Mouse (Mus musculus) layer of hippocampus, postnatal 10 days (tissue): Measurements from ENCODE around the gene Teddm2. TPM values are rescaled to one million over a fixed set of nuclear protein-coding genes. Genes with fewer than 3 reads are reported as not detected.

Experiments
- DNase-seq, 2 experiments: peaks; one replicate each; pipeline ENCODE4 v3.0.0; 2021; ENCODE audit warnings: low spot score in 2 of 2
- long read RNA-seq: library from polyadenylated mRNA; stranded (forward); transcript quantifications from one replicate; pipeline ENCODE4 v2.0.0, GENCODE M21; 2023
- total RNA-seq, 2 experiments: library from RNA; stranded (reverse); gene quantifications; 2 replicates each; pipeline ENCODE4 v1.2.3; 2021

Gene Teddm2
- total RNA-seq = 1 to 10 TPM; 1.7 to 2.7 TPM
- long read RNA-seq, partial matches to known transcripts = 0 of 2 reads
- long read RNA-seq, other reads (novel, unspliced or antisense) = 1 of 2 reads

DNA sequence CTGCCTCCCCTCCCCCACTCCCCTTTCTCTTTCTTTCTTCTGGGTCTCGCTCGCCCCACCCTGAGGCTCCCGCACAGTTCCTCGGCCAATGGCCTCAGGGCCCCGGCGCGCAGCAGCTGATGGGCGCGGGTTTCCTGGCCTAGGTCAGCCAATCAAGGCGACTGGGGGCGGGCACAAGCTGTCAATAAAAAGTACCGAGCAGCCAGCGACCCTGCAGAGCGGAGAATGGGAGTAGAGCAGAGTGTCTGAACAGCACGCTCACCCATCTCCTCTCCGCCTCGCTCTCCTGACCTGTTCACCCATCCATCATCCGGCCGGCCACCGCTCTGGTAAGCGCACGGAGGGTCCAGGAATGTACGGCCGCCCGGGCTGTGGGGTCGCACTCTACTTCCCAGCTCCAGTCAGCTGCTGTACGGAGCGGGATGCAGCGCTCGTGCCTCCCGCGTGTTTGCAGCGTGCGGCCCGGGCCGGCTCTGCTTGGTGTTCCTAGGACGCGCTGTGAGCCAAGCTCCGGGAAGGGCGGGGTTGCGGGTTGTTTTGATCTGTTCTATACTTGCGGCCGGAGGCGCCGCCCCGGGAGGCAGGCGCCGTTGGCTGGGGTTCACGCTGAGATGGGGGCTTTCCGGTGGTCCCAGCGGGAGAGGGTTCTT is at the start of gene Teddm2, which contains the start of gene Glul:
Teddm2 (minus strand) TSS at position 498 of the 650 bp plus-strand sequence.
Glul (plus strand) TSS at position 214 of the 650 bp plus-strand sequence.
- peak; percentile 91 to 93 for DNase-seq

DNA sequence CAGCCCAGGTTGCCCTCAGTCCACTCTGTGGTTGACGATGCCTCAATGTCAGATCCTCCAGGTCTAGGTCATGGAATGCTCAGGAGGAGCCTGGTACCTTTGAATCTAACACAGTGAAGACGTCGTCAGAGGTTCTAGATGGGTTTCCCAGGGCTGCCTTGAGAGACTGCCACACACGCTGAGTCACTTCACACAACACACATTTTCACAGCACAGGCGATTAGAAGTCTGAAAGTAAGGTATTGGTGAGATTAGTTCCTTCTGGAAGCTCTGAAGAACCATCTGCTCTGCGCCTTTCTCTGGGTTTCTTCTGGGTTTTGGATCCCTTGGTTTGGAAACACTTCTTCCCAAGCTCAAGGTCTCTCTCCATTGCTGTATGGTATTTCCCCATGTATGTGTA is 47.8 kb upstream of the Teddm2 start:
- DNase-seq = no peak

GRCm38 (mm10) chr1:153946971-153947370 is 46.9 kb upstream of the Teddm2 start:
- no peak for DNase-seq

DNA sequence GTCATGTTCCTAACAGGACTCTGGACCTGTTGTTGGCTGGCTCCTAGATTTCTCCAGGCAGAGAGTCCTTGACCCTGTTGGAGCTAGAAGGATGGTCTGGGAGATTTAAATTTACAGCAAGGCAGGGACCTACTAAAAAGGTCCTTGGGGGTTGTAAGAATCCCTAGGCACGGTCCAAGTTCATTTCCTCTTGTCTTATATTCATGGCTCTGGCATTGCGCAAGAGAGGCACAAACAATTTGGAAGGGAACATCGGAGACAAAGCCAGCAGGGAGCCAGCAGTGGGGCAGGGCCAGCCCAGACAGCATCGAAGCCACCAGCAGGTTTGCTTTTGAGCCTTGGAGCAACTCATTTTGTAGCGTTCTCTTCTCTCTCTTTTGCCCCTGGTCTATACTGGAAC is 45.2 kb upstream of the Teddm2 start:
- no peak for DNase-seq

DNA sequence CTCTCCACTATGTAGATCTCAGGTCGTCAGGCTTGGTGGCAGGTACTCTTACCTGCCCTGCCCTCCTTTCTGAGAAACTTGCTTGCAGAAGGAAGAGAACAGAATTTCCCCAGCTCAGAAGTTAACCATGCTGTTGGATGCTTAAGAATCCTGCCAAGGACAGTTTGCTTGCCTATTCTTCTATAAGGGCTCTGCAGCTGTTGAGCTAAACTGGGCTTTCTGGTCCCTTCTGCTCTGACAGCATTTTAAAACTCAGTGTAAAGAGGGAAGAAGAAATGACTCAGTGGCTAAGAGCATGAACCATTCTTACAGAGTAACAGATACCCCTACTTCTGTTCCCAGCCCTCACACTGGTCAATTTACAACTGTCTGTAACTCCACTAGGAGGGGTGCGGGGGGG is 41.0 kb upstream of the Teddm2 start:
- no peak for DNase-seq

GRCm38 (mm10) chr1:153937025-153937424 is 37.0 kb upstream of the Teddm2 start:
- no peak for DNase-seq

DNA sequence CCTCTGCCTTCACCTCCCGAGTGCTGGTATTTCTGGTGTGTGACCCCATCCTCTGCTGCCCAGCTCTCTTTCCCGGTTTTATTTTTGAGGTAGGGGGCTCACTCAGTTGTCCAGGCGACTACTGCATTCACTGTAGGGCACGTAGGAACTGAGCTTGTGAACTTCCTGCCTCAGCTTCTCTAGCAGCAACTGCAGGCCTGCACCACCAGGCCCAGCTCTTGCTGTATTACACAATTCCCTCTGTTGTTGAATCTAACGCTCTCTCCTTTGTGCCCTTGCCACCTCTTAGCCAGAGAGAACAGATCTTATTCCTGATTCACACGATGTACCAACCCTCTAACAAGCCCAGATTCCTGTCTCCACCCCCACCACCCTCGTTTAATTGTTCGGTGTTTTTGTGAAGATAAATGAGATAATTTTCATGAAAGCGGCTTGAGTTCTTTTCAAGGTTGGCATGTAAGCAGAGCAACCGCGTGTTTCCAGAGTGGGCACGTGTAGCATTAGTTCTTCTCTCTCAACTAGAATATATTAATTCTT is 35.9 kb upstream of the Teddm2 start:
- no peak for DNase-seq

DNA sequence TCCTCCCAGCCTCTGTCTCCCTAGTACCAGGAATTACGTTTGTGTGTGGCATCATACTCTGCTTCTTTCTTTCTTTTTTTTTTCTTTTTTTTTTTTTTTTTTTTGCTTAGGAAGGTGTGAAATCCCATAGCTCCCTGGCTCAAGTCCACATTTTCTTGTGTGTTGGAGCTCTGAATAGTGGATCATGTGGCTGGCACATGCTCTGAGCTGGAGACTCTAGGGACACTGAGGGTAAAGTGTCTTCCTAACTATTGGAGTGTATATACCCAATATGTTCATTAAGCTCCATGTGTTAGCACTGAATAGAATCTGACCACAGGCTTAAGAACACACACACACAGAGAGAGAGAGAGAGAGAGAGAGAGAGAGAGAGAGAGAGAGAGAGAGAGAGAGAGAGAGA is 33.7 kb upstream of the Teddm2 start:
- no peak for DNase-seq

GRCm38 (mm10) chr1:153930431-153930830 is 30.4 kb upstream of the Teddm2 start:
- DNase-seq = no peak

- DNase-seq = no peak
These were observed 24.7 kb upstream of the Teddm2 start for GRCm38 (mm10) chr1:153924395-153925385.

DNA sequence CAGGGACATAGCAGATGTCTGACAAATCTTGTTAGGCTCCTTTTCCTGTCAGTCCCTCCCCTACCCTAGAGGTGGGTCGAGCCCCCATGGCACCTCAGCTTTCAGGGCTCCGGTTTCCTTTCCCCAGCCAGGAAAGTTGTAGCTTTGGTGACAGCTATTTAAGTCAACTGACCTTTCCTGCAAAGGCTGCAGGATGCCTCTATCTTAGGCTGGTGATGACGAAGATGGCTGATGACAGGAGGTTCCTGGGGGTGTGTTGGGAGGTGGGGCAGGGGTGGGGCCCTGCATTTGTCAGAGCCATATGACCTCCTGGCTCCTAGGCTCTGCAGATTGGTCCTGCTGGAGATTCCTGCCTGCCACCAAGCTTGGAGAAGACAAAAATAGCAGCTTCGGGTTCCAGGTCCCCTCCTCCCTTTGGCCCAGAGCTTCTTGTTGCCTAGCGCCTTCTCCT is 22.6 kb upstream of the Teddm2 start:
- DNase-seq = peak in 1 of 2 experiments; percentile 11

- no peak for DNase-seq
These were observed 21.6 kb upstream of the Teddm2 start for GRCm38 (mm10) chr1:153921642-153922041.

DNA sequence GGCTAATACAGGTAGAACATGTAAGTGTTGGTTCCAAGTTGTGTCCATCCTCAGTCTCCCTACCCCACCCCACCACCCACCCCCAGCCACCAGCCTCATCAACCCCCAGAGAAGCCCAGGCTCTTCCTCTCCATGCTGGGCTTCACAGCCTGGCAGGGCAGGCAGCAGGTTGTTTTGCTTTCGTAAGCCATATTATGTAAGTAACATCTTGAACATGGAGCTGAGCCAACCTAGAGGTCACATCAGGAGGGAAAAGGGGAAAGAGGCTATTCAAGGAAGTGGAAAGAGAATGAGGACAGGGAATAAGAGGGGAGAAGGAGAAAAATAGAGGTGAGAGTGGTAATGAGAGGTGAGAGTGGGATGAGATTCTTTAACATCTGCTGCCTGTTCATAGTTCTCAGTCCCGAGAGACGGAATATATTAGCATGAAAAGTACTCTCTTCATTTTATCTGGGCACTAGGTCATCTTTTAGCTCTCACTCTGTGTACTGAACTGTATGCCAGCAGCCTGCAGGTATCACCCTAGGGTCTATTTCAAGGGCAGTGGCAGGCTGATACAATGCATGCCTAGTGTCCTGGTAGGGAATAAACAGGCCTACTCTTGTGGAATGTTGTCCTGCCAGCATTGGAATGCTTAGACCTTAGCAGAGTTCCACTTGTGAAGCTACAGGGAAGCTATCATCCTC is 18.6 kb upstream of the Teddm2 start:
- DNase-seq = no peak

DNA sequence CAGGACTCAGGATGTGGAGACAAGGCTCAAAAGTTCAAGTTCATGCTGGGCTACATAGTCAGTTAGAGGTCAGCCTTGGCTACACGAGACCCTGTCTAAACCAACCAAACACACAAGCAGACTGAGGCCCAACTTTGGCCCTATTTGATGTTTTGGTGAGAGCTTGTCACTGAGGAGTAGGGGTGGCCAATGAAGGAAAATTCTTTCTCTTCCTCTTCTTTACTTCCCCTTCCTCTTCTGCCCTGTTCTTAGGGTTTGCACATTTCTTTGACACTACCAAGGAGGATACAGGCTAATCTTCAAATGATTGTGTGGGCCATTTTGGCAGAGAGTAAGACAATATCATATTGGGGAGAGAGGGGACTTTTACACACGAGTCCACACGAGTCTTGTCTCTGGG is 13.8 kb upstream of the Teddm2 start:
- DNase-seq = no peak

GRCm38 (mm10) chr1:153911276-153911795 is 11.3 kb upstream of the Teddm2 start:
- no peak for DNase-seq

DNA sequence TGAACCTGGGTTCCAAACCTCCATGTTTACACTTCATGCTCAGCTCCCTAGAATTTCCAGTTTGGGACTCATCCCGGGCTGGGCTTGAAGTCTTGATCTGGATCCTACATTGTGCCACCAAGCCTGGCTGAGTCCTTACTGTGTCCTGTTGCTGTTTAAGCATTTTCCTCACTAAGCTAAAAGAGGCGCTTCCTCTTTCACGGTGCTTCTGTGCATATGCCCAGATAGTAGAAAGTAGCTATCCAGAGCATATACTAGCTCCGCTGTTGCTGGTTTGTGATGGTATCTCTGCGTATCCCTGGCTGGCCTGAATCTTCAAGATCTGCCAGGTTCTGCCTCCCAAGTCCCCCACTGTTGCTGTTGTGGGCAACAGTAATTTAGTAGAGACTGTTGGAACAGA is 10.4 kb upstream of the Teddm2 start:
- DNase-seq = no peak

DNA sequence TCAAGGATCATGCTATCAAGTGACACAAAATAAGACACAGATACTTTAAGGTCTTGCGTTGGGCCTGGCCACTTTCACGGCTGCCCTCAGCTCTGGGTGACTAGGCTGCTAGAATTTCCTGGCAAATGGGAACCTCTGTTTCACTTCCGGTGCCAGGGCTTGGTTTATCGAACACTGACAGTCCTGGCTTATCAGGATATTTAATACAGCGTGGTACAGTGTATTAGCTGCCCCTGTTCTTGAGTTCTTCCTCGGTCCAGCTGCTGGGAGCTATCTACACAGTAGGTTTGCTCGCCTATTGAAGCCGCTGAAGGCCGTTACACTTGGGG is 9.9 kb upstream of the Teddm2 start:
- no peak for DNase-seq

GRCm38 (mm10) chr1:153909213-153909962 is 9.4 kb upstream of the Teddm2 start:
- no peak for DNase-seq

- DNase-seq = no peak
These were observed 8.7 kb upstream of the Teddm2 start for GRCm38 (mm10) chr1:153908741-153909140.

DNA sequence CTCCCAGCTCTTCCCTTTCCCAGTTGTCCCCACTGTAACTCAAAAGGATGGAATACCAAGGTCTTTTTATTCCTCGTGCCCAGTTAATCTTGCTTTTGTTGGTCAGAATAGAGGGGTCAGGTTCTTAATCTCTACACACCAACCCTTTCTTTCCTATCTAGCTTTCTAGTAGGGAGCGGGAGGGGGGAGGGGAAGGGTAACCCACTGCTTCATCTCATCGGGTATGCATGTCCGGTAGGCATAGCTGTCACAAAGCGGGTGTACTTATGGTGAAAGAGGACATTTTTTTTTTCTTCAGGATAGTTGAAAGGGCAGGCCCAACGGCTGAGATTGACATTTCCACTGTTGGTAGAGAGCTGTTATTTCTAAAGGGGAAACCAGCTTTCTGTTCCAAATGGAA is 8.2 kb upstream of the Teddm2 start:
- DNase-seq = no peak
